ENCODE assay signal across 10 mouse cellular contexts in genomic region chr12:21136462-21136751, GRCm38 (mm10).
DNase-seq lines count a peak whose midpoint lies in the region; ATAC-seq lines count a peak whose summit lies in the region.
"Had no signal": no experiment of that assay in that cellular context is flagged by ENCODE, and none has a peak within 500 bp of the region (broad histone marks: within the 10 kb centered on the region; RNA-seq: fewer than 3 reads in every experiment).

No protein-coding gene starts in this region.

- H3K9ac ChIP-seq in intestine, embryonic 15.5 days = no peak overlapping the region
- no peak overlapping the region for H3K9ac ChIP-seq in stomach, embryonic 14.5 days (replicated peaks; ENCODE audit: low read depth, low read length)
- H3K9ac ChIP-seq: embryonic facial prominence, embryonic 15.5 days; liver, embryonic 15.5 days had no signal

- no peaks in the 10 kb centered on the region for H3K9me3 ChIP-seq in intestine, embryonic 15.5 days
- no peaks in the 10 kb centered on the region for H3K9me3 ChIP-seq in stomach, embryonic 14.5 days (ENCODE audit: control insufficient read depth, low read depth, low read length)
- H3K9me3 ChIP-seq: embryonic facial prominence, embryonic 15.5 days; liver, embryonic 15.5 days had no signal

- no peak overlapping the region for H3K4me2 ChIP-seq in intestine, embryonic 15.5 days (replicated peaks)
- H3K4me2 ChIP-seq in stomach, embryonic 14.5 days (replicated peaks; ENCODE audit: low read depth, low read length) = no peak overlapping the region
- H3K4me2 ChIP-seq: embryonic facial prominence, embryonic 15.5 days; liver, embryonic 15.5 days had no signal

- 54% methylated on average over 2 of the region's 2 CpGs for WGBS in intestine, embryonic 15.5 days
- WGBS in stomach, embryonic 14.5 days = 60% methylated on average over 2 of the region's 2 CpGs

- H3K4me3 ChIP-seq in intestine, embryonic 15.5 days (replicated peaks) = no peak overlapping the region
- no peak overlapping the region for H3K4me3 ChIP-seq in stomach, embryonic 14.5 days (ENCODE audit: low read depth, low read length)
- H3K4me3 ChIP-seq: embryonic facial prominence, embryonic 15.5 days; liver, embryonic 15.5 days had no signal

- H3K27ac ChIP-seq in intestine, embryonic 15.5 days = peak overlapping the region; percentile 77
- H3K27ac ChIP-seq in stomach, embryonic 14.5 days (ENCODE audit: low read length) = peak overlapping the region; percentile 77; the same call in 1 of the 2 replicates
- H3K27ac ChIP-seq: embryonic facial prominence, embryonic 15.5 days; liver, embryonic 15.5 days had no signal

- peak; percentile 22 for ATAC-seq in frontal cortex, adult (ENCODE audit: low TSS enrichment)
- ATAC-seq in intestine, embryonic 15.5 days = peak; percentile 18
- ATAC-seq in stomach, embryonic 14.5 days (ENCODE audit: insufficient number of reproducible peaks, insufficient read depth, low FRiP score, low read depth) = no peak

- H3K4me1 ChIP-seq in intestine, embryonic 15.5 days (replicated peaks) = peaks cover 48% of the 10 kb centered on the region
- H3K4me1 ChIP-seq in stomach, embryonic 14.5 days (ENCODE audit: control insufficient read depth, insufficient read depth, low read length) = peaks cover 43% of the 10 kb centered on the region

- no peaks in the 10 kb centered on the region for H3K36me3 ChIP-seq in intestine, embryonic 15.5 days
- no peaks in the 10 kb centered on the region for H3K36me3 ChIP-seq in stomach, embryonic 14.5 days (ENCODE audit: control insufficient read depth, insufficient read depth, low read length)
- H3K36me3 ChIP-seq: embryonic facial prominence, embryonic 15.5 days; liver, embryonic 15.5 days had no signal

- DNase-seq in frontal cortex, postnatal 14 days (ENCODE audit: low spot score in 2 of 2) = no peak
- DNase-seq in right cerebral cortex, postnatal 10 days (ENCODE audit: low spot score in 2 of 2) = peak; percentile 73 to 82
- DNase-seq in right cerebral cortex, adult 18-20 months = no peak
- DNase-seq in urinary bladder, postnatal 36 days (ENCODE audit: low spot score in 2 of 2) = no peak
- DNase-seq in thymus, postnatal 36 days = no peak

- H3K27me3 ChIP-seq in intestine, embryonic 15.5 days (replicated peaks) = no peaks in the 10 kb centered on the region
- no peaks in the 10 kb centered on the region for H3K27me3 ChIP-seq in stomach, embryonic 14.5 days (ENCODE audit: control insufficient read depth, insufficient read depth, low read length)
- H3K27me3 ChIP-seq: embryonic facial prominence, embryonic 15.5 days; liver, embryonic 15.5 days had no signal

Comparison
In these comparisons a context has a peak if more than half of its experiments do, and no peak if none do; other contexts are left out.
1. DNase-seq: peak in right cerebral cortex, postnatal 10 days (2 of 2); none in frontal cortex, postnatal 14 days (0 of 2), right cerebral cortex, adult 18-20 months (single experiment), urinary bladder, postnatal 36 days (0 of 2) and thymus, postnatal 36 days (0 of 2).